Mouse (Mus musculus): ENCODE measurements at regions not wholly inside any gene's neighbourhood (a gene's known extent, or its start where the extent isn't known, plus 50 kb on each side); places are given as distances from the start of the nearest gene placed in this dataset.

- H3K27ac ChIP-seq (ENCODE audit: low read length) = no peak overlapping the region
- no peaks in the 10 kb centered on the region for H3K27me3 ChIP-seq (ENCODE audit: control insufficient read depth, insufficient read depth, low read depth, low read length)
- WGBS (ENCODE audit: insufficient replicate concordance) = 51% methylated on average over 4 of the region's 4 CpGs
- no peaks in the 10 kb centered on the region for H3K36me3 ChIP-seq (ENCODE audit: control insufficient read depth, insufficient read depth)
- H3K4me3 ChIP-seq (ENCODE audit: low read depth, low read length) = no peak overlapping the region
- H3K4me2 ChIP-seq (ENCODE audit: low read depth, low read length) = no peak overlapping the region
- H3K4me1 ChIP-seq (ENCODE audit: control insufficient read depth, low read depth, low read length) = no peaks in the 10 kb centered on the region
- ATAC-seq (ENCODE audit: low read depth) = no peak
- no peak overlapping the region for H3K9ac ChIP-seq (ENCODE audit: low read depth, low read length)
- H3K9me3 ChIP-seq (replicated peaks; ENCODE audit: control insufficient read depth, low read length) = no peaks in the 10 kb centered on the region
These were observed 60.3 kb downstream of the Fzd1 start for GRCm38 (mm10) chr5:4697346-4698095.

- Histone ChIP-seq H3K4me2 (ENCODE audit: low read depth, low read length) (no peak overlapping the region), H3K36me3 (ENCODE audit: control insufficient read depth, insufficient read depth) (no peaks in the 10 kb centered on the region), H3K4me3 (ENCODE audit: low read depth, low read length) (no peak overlapping the region), H3K27ac (ENCODE audit: low read length) (no peak overlapping the region), H3K4me1 (ENCODE audit: control insufficient read depth, low read depth, low read length) (no peaks in the 10 kb centered on the region), H3K9me3 (replicated peaks; ENCODE audit: control insufficient read depth, low read length) (no peaks in the 10 kb centered on the region), H3K27me3 (ENCODE audit: control insufficient read depth, insufficient read depth, low read depth, low read length) (no peaks in the 10 kb centered on the region), H3K9ac (ENCODE audit: low read depth, low read length) (no peak overlapping the region)
- ATAC-seq (ENCODE audit: low read depth) = no peak
These were observed 61.1 kb downstream of the Fzd1 start for GRCm38 (mm10) chr5:4696701-4697100.

GRCm38 (mm10) chr5:4689130-4689529 is 68.7 kb downstream of the Fzd1 start:
- no peak for ATAC-seq (ENCODE audit: low read depth)
- H3K27me3 ChIP-seq (ENCODE audit: control insufficient read depth, insufficient read depth, low read depth, low read length) = no peaks in the 10 kb centered on the region
- no peaks in the 10 kb centered on the region for H3K9me3 ChIP-seq (replicated peaks; ENCODE audit: control insufficient read depth, low read length)
- 19% methylated on average over 2 of the region's 2 CpGs for WGBS (ENCODE audit: insufficient replicate concordance)
- no peak overlapping the region for H3K4me2 ChIP-seq (ENCODE audit: low read depth, low read length)
- H3K4me3 ChIP-seq (ENCODE audit: low read depth, low read length) = no peak overlapping the region
- H3K9ac ChIP-seq (ENCODE audit: low read depth, low read length) = no peak overlapping the region
- H3K27ac ChIP-seq (ENCODE audit: low read length) = no peak overlapping the region
- no peaks in the 10 kb centered on the region for H3K4me1 ChIP-seq (ENCODE audit: control insufficient read depth, low read depth, low read length)
- no peaks in the 10 kb centered on the region for H3K36me3 ChIP-seq (ENCODE audit: control insufficient read depth, insufficient read depth)

GRCm38 (mm10) chr5:4675316-4675715 is 82.5 kb downstream of the Fzd1 start:
- Histone ChIP-seq H3K4me3 (ENCODE audit: low read depth, low read length) (no peak overlapping the region), H3K9me3 (replicated peaks; ENCODE audit: control insufficient read depth, low read length) (no peaks in the 10 kb centered on the region), H3K36me3 (ENCODE audit: control insufficient read depth, insufficient read depth) (no peaks in the 10 kb centered on the region), H3K27me3 (ENCODE audit: control insufficient read depth, insufficient read depth, low read depth, low read length) (no peaks in the 10 kb centered on the region), H3K4me1 (ENCODE audit: control insufficient read depth, low read depth, low read length) (no peaks in the 10 kb centered on the region), H3K9ac (ENCODE audit: low read depth, low read length) (no peak overlapping the region), H3K4me2 (ENCODE audit: low read depth, low read length) (no peak overlapping the region), H3K27ac (ENCODE audit: low read length) (no peak overlapping the region)
- 58% methylated on average over 2 of the region's 2 CpGs for WGBS (ENCODE audit: insufficient replicate concordance)
- no peak for ATAC-seq (ENCODE audit: low read depth)

- WGBS (ENCODE audit: insufficient replicate concordance) = 66% methylated on average over 12 of the region's 12 CpGs
- Histone ChIP-seq H3K36me3 (ENCODE audit: control insufficient read depth, insufficient read depth) (no peaks in the 10 kb centered on the region), H3K4me2 (ENCODE audit: low read depth, low read length) (no peak overlapping the region), H3K9ac (ENCODE audit: low read depth, low read length) (no peak overlapping the region), H3K27me3 (ENCODE audit: control insufficient read depth, insufficient read depth, low read depth, low read length) (no peaks in the 10 kb centered on the region), H3K4me3 (ENCODE audit: low read depth, low read length) (no peak overlapping the region), H3K4me1 (ENCODE audit: control insufficient read depth, low read depth, low read length) (no peaks in the 10 kb centered on the region), H3K27ac (ENCODE audit: low read length) (no peak overlapping the region), H3K9me3 (replicated peaks; ENCODE audit: control insufficient read depth, low read length) (no peaks in the 10 kb centered on the region)
- no peak for ATAC-seq (ENCODE audit: low read depth)
These were observed 91.5 kb downstream of the Fzd1 start for GRCm38 (mm10) chr5:4666381-4666780.

GRCm38 (mm10) chr5:4665978-4666377 is 91.9 kb downstream of the Fzd1 start:
- 66% methylated on average over 9 of the region's 9 CpGs for WGBS (ENCODE audit: insufficient replicate concordance)
- H3K9ac ChIP-seq (ENCODE audit: low read depth, low read length) = no peak overlapping the region

GRCm38 (mm10) chr5:4664918-4665317 is 92.9 kb downstream of the Fzd1 start:
- ATAC-seq (ENCODE audit: low read depth) = no peak
- Histone ChIP-seq H3K9ac (ENCODE audit: low read depth, low read length) (no peak overlapping the region), H3K9me3 (replicated peaks; ENCODE audit: control insufficient read depth, low read length) (no peaks in the 10 kb centered on the region), H3K27ac (ENCODE audit: low read length) (no peak overlapping the region), H3K4me3 (ENCODE audit: low read depth, low read length) (no peak overlapping the region), H3K4me2 (ENCODE audit: low read depth, low read length) (no peak overlapping the region), H3K36me3 (ENCODE audit: control insufficient read depth, insufficient read depth) (no peaks in the 10 kb centered on the region), H3K27me3 (ENCODE audit: control insufficient read depth, insufficient read depth, low read depth, low read length) (no peaks in the 10 kb centered on the region), H3K4me1 (ENCODE audit: control insufficient read depth, low read depth, low read length) (no peaks in the 10 kb centered on the region)
- 66% methylated on average over 4 of the region's 4 CpGs for WGBS (ENCODE audit: insufficient replicate concordance)

More at GRCm38 (mm10) chr5:4665978-4666377, 91.9 kb downstream of the Fzd1 start:
- Histone ChIP-seq H3K36me3 (ENCODE audit: control insufficient read depth, insufficient read depth) (no peaks in the 10 kb centered on the region), H3K4me2 (ENCODE audit: low read depth, low read length) (no peak overlapping the region), H3K27me3 (ENCODE audit: control insufficient read depth, insufficient read depth, low read depth, low read length) (no peaks in the 10 kb centered on the region), H3K9me3 (replicated peaks; ENCODE audit: control insufficient read depth, low read length) (no peaks in the 10 kb centered on the region), H3K4me1 (ENCODE audit: control insufficient read depth, low read depth, low read length) (no peaks in the 10 kb centered on the region), H3K27ac (ENCODE audit: low read length) (no peak overlapping the region), H3K4me3 (ENCODE audit: low read depth, low read length) (no peak overlapping the region)
- no peak for ATAC-seq (ENCODE audit: low read depth)

GRCm38 (mm10) chr5:4664488-4664887 is 93.3 kb downstream of the Fzd1 start:
- no peak overlapping the region for H3K27ac ChIP-seq (ENCODE audit: low read length)
- no peak for ATAC-seq (ENCODE audit: low read depth)
- no peaks in the 10 kb centered on the region for H3K36me3 ChIP-seq (ENCODE audit: control insufficient read depth, insufficient read depth)
- 57% methylated on average over 10 of the region's 10 CpGs for WGBS (ENCODE audit: insufficient replicate concordance)
- no peaks in the 10 kb centered on the region for H3K9me3 ChIP-seq (replicated peaks; ENCODE audit: control insufficient read depth, low read length)
- H3K9ac ChIP-seq (ENCODE audit: low read depth, low read length) = no peak overlapping the region
- H3K4me3 ChIP-seq (ENCODE audit: low read depth, low read length) = no peak overlapping the region
- H3K4me2 ChIP-seq (ENCODE audit: low read depth, low read length) = no peak overlapping the region
- H3K27me3 ChIP-seq (ENCODE audit: control insufficient read depth, insufficient read depth, low read depth, low read length) = no peaks in the 10 kb centered on the region
- H3K4me1 ChIP-seq (ENCODE audit: control insufficient read depth, low read depth, low read length) = no peaks in the 10 kb centered on the region

- Histone ChIP-seq H3K36me3 (ENCODE audit: control insufficient read depth, insufficient read depth) (no peaks in the 10 kb centered on the region), H3K4me1 (ENCODE audit: control insufficient read depth, low read depth, low read length) (no peaks in the 10 kb centered on the region), H3K9me3 (replicated peaks; ENCODE audit: control insufficient read depth, low read length) (no peaks in the 10 kb centered on the region), H3K27me3 (ENCODE audit: control insufficient read depth, insufficient read depth, low read depth, low read length) (no peaks in the 10 kb centered on the region), H3K27ac (ENCODE audit: low read length) (no peak overlapping the region), H3K4me2 (ENCODE audit: low read depth, low read length) (no peak overlapping the region), H3K4me3 (ENCODE audit: low read depth, low read length) (no peak overlapping the region), H3K9ac (ENCODE audit: low read depth, low read length) (no peak overlapping the region)
- no peak for ATAC-seq (ENCODE audit: low read depth)
- 74% methylated on average over 6 of the region's 6 CpGs for WGBS (ENCODE audit: insufficient replicate concordance)
These were observed 95.6 kb downstream of the Fzd1 start for GRCm38 (mm10) chr5:4662198-4662585.
